Mouse (Mus musculus) thymus, adult 2 months (tissue): ENCODE measurements around the gene Med29. TPM values are rescaled to one million over a fixed set of nuclear protein-coding genes. Genes with fewer than 3 reads are reported as not detected.
A peak's percentile ranks its signal among the peaks of the same experiment; 100 is the strongest.

Experiments
- DNase-seq: peaks from one replicate; pipeline ENCODE4 v3.0.0; 2021
- H3K27ac ChIP-seq: fragments of 200-500 bp; 2 replicates; pipeline ENCODE4 v1.5.1; 2012; ENCODE audit warnings: low read length, control low read depth; ENCODE audit not compliant: control insufficient read depth, insufficient read depth
- H3K27me3 ChIP-seq: fragments of 200-500 bp; 2 replicates; pipeline ENCODE4 v1.6.1; 2012; ENCODE audit warnings: mild to moderate bottlenecking, low read length, moderate library complexity, mixed read lengths; ENCODE audit not compliant: control insufficient read depth, insufficient read depth
- H3K36me3 ChIP-seq: fragments of 200-500 bp; 2 replicates; pipeline ENCODE4 v1.6.1; 2012; ENCODE audit warnings: mild to moderate bottlenecking, low read length, moderate library complexity; ENCODE audit not compliant: control insufficient read depth, insufficient read depth
- H3K4me1 ChIP-seq: fragments of 200-500 bp; replicated peaks from 2 replicates; pipeline ENCODE4 v1.6.1; 2012; ENCODE audit warnings: low read length; ENCODE audit not compliant: control insufficient read depth, insufficient read depth
- H3K4me3 ChIP-seq: fragments of 200-500 bp; 2 replicates; pipeline ENCODE4 v1.5.1; 2012; ENCODE audit warnings: mild to moderate bottlenecking, low read length, control low read depth, moderate library complexity; ENCODE audit not compliant: control insufficient read depth, insufficient read depth
- CTCF ChIP-seq: fragments of 200-500 bp; IDR thresholded peaks from 2 replicates; pipeline ENCODE4 v1.5.1; 2012; ENCODE audit warnings: mild to moderate bottlenecking, control low read depth, low read length, moderate library complexity, borderline replicate concordance; ENCODE audit not compliant: control insufficient read depth, poor library complexity, insufficient read depth; ENCODE audit errors: extremely low read depth
- POLR2A ChIP-seq: fragments of 200-500 bp; IDR thresholded peaks from 2 replicates; pipeline ENCODE4 v1.6.1; 2012; ENCODE audit warnings: mild to moderate bottlenecking, low read length, control low read depth, moderate library complexity; ENCODE audit not compliant: control insufficient read depth, poor library complexity, insufficient read depth; ENCODE audit errors: extremely low read depth
- WGBS: fragments of 180-500 bp; shearing (Covaris S2); methylation state at CpG from one replicate; pipeline ENCODE4 v1.1.7; 2018; 5-methylcytosine and 5-hydroxymethylcytosine counted together
- polyA plus RNA-seq: library from polyadenylated mRNA; depleted of rRNA; stranded (reverse); fragments of >200 nt; gene quantifications from 2 replicates; pipeline ENCODE4 v1.2.3, GENCODE M21; 2012

Gene Med29
- polyA plus RNA-seq, 1 experiment = 65.3 TPM

DNA sequence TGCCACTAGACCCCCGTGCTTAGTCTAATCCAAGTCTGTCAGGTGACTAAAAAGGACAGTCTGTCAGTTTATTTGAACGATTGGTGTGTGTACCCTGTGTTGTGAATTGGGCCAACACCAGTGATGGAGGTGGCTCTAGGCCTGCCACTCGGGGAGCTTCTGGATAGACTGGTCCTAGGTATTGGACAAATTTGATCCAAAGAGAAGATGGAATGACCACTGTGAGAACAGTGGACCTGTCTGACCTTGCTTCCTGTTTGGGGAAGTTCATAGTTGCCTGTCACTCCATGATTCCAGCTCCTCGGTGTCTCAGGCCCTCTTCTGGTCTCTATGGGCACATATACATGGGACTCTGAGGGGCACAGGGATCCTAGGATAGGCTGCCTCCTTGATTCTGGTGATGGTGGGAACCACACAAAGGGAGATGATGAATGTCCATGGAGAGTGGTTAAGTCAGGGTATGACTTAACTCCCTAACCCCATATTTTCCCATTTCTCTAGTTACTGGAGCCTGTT lies 40.8 kb downstream of the Med29 start:
- peaks cover 12% of the 10 kb centered on the region for H3K36me3 ChIP-seq
- H3K27me3 ChIP-seq = no peaks in the 10 kb centered on the region
- WGBS = 17% methylated on average over 4 of the region's 4 CpGs
- no peak for TF ChIP-seq POLR2A
- no peak for TF ChIP-seq CTCF
- no peak overlapping the region; the same call in 1 of the 2 replicates for H3K4me3 ChIP-seq
- no peak overlapping the region for H3K27ac ChIP-seq
- H3K4me1 ChIP-seq = peaks cover 16% of the 10 kb centered on the region
- no peak for DNase-seq

DNA sequence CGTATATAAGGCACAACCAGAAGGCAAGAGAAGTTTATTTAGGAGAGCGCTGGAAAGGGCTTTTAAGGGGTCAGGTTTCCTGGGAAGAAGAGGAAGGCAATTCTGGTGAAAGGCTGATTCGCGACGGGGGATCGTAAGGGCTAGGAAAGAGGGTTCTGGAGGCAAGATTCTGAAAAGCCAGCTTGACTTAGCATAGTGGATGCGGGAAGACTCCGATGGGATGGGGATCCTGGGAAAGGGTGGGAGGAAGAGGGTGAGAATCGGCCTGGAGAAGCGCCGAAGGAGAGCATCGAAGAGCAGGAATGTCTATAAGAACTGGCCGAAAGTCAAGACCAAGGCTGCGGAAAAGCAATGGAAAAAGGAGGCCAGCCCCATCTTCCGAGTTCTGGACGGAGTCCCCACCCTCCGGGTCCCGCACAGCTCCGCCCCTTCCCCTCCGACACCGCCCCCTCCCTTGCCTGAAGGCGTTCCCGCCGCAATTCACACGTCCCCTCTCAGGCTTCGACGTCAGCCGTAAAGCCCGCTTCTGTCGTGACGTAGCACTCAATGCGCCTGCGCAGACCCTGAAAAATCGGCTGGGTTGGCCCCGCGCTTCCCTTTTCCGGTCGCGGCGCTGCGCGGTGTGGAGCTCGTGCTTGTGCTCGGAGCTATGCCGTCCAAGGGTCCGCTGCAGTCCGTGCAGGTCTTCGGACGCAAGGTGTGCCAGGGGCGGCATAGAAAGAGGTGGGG lies 42.2 kb downstream of the Med29 start, which contains the start of gene Rps16:
TSS of gene Rps16 (plus strand) at position 498 of the 729 bp plus-strand sequence.
- peaks cover 14% of the 10 kb centered on the region for H3K4me1 ChIP-seq
- H3K36me3 ChIP-seq = peaks cover 12% of the 10 kb centered on the region
- peak within 1 kb of the TSS; percentile 79 for H3K4me3 ChIP-seq
- 2% methylated on average over 50 of the region's 50 CpGs for WGBS
- peak within 1 kb of the TSS; percentile 41; the same call in 1 of the 2 replicates for H3K27ac ChIP-seq
- TF ChIP-seq CTCF (0 out of 2 replicates have a peak, but pooled peaks have one; percentile 31), POLR2A (peak; percentile 32)
- peak; percentile 99 for DNase-seq
- H3K27me3 ChIP-seq = no peaks in the 10 kb centered on the region

DNA sequence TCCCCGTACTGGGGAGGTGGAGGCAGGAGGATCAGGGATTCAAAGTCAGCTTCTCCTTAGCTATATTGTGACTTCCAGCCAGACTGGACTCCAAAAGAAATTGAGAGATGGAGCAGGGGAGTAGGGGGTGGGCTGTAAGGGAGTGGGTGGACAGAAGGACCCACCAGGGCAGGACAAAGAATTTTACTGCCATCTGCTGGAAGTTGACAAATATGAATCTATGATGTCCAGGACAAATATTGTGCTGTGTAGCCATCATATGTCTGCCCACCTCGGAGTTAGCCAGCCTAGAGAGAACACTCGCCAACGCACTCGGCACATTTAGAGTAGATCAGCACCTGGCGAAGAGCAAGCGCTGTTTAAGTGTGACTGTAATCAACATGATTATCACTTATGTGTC lies 43.9 kb downstream of the Med29 start:
- no peak overlapping the region for H3K27ac ChIP-seq
- TF ChIP-seq CTCF (no peak), POLR2A (no peak)
- H3K36me3 ChIP-seq = peaks cover 10% of the 10 kb centered on the region
- peaks cover 10% of the 10 kb centered on the region for H3K4me1 ChIP-seq
- DNase-seq = no peak
- H3K27me3 ChIP-seq = no peaks in the 10 kb centered on the region
- H3K4me3 ChIP-seq = no peak overlapping the region
- whole genome bisulfite sequencing = 87% methylated on average over 7 of the region's 7 CpGs

DNA sequence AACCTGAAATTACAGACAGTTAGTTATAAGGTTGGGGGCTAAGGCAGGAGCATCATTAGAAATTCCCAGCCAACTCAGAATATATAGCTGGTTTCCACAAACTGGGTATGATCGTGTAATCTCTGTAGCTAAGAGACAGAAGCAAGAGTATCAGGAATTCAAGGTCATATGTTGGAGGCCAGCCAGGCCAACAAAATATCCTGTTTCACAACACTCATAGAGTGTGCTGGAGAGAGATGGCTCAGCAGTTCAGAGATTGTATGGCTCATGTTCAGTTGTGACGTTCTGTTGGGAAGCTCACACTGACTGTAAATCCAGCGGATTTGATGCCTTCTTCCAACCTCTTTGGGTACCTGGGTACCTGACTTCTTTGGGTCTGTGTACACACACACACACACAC lies 44.8 kb downstream of the Med29 start:
- H3K27ac ChIP-seq = no peak overlapping the region
- no peaks in the 10 kb centered on the region for H3K27me3 ChIP-seq
- no peak overlapping the region for H3K4me3 ChIP-seq
- H3K36me3 ChIP-seq = peaks cover 2% of the 10 kb centered on the region
- no peak for TF ChIP-seq POLR2A
- TF ChIP-seq CTCF = no peak
- H3K4me1 ChIP-seq = peaks cover 10% of the 10 kb centered on the region
- no peak for DNase-seq
- WGBS = 88% methylated on average over 3 of the region's 3 CpGs

DNA sequence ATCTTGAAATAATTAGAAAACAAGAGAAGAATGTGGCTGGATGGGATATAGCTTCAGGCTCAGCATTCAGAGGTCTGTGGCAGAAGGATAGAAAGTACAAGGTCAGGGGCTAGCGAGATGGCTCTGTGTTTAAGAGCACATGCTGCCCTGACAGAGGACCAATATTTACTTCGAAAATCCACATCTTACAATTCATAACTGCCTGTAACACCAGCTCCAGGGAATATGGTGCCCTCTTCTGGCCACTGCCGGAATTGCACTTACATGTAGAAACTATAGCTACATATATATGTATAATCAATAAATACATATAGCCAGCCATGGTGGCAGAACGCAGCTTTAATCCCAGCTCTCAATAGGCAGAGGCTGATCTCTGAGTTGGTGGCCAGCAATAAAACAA lies 47.9 kb downstream of the Med29 start:
- Histone ChIP-seq H3K36me3 (no peaks in the 10 kb centered on the region), H3K4me3 (no peak overlapping the region), H3K27me3 (no peaks in the 10 kb centered on the region; the same call in 1 of the 2 replicates), H3K27ac (no peak overlapping the region), H3K4me1 (0 out of 2 replicates have a peak, but pooled peaks cover under 1% of the 10 kb centered on the region)
- WGBS = 0% methylated on average over 4 of the region's 4 CpGs
- TF ChIP-seq POLR2A (no peak), CTCF (no peak)
- peak; percentile 59 for DNase-seq

DNA sequence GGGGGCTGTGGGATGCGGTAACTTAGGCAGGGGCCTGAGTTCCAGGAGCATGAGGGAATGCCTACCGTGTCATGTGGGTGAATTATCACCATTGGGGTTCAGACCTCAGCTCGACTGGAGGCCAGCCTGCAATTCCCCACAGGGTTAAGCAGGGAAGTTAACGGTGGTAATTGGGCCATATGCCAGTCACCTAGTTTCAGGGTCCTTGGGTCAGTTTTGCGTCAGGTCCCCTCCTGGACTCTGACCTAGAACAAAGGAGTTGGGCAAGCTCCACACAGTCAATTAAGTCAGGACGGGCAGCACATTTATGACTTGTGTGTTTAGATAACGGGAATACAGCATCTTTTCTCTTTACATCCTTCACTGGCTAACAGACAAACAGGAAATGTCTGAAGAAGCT lies 51.1 kb downstream of the Med29 start:
- H3K27ac ChIP-seq = no peak overlapping the region
- 92% methylated on average over 7 of the region's 7 CpGs for WGBS

More for the DNA sequence above, 51.1 kb downstream of the Med29 start:
- DNase-seq = no peak
- Histone ChIP-seq H3K36me3 (no peaks in the 10 kb centered on the region), H3K4me1 (0 out of 2 replicates have a peak, but pooled peaks cover 2% of the 10 kb centered on the region), H3K4me3 (no peak overlapping the region), H3K27me3 (no peaks in the 10 kb centered on the region; the same call in 1 of the 2 replicates)
- no peak for TF ChIP-seq POLR2A
- no peak for TF ChIP-seq CTCF
